Mouse (Mus musculus): ENCODE measurements around the gene Rfx8. TPM values are rescaled to one million over a fixed set of nuclear protein-coding genes. Genes with fewer than 3 reads are reported as not detected.

Rfx8 gene
- 37.8 and 39.1 TPM in 2 replicates for polyA plus RNA-seq (2012; rRNA removed)

DNA sequence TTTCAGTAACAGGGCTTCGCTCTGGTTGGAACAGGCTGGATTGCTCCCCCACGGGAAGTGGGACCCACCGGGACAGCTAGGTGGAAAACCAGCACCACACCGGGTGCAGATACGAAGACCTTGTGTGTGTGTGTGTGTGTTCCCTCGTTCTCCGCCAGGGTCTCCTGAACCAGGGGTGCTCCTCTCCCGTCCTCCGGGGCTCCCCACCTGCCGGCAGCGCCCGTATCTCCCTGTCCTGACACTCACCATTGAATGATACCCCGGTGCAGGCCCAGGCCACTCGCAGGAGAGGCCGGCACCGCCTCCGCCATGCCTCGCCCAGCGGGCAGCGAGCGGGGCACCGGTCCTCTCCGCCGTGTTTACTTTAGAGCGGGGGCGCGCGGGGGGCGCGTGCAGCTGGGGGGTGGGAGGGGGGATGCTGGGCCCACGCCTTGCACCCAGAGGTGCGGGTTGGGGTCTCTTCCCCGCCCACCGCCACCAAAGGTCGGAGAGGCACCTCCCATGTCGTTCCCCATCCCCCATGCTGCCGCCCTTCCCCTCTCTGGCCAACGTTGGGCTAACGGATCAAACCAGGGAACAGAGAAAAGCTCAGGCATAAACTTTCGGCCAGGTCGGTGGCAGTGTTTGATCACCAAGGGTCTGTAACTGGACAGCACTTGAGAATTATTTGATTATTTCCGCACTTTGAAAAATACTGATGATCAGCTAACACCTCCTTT is at the start of gene Rfx8:
Rfx8 (minus strand) TSS at position 366 of the 719 bp plus-strand sequence.
- H3K4me1 ChIP-seq (ENCODE audit: control insufficient read depth, insufficient read depth, low read length) = peaks cover 14% of the 10 kb centered on the region
- TF ChIP-seq POLR2A (IDR thresholded peaks at IDR 0.05; ENCODE audit: control insufficient read depth, low read depth, low read length) (peak; percentile 28; the same call in 1 of the 2 replicates), CTCF (IDR thresholded peaks at IDR 0.05; ENCODE audit: control insufficient read depth, insufficient read depth, insufficient replicate concordance, low read depth, low read length) (no peak)
- no peaks in the 10 kb centered on the region for H3K36me3 ChIP-seq (ENCODE audit: control insufficient read depth, insufficient read depth, low read length)
- no peaks in the 10 kb centered on the region for H3K27me3 ChIP-seq (ENCODE audit: control insufficient read depth, insufficient read depth, low read length)
- peak within 1 kb of the TSS; percentile 93 for H3K27ac ChIP-seq (ENCODE audit: control insufficient read depth, insufficient read depth, low read depth, low read length)
- peak within 1 kb of the TSS; percentile 92 for H3K4me3 ChIP-seq (ENCODE audit: control insufficient read depth, low read depth, low read length)

DNA sequence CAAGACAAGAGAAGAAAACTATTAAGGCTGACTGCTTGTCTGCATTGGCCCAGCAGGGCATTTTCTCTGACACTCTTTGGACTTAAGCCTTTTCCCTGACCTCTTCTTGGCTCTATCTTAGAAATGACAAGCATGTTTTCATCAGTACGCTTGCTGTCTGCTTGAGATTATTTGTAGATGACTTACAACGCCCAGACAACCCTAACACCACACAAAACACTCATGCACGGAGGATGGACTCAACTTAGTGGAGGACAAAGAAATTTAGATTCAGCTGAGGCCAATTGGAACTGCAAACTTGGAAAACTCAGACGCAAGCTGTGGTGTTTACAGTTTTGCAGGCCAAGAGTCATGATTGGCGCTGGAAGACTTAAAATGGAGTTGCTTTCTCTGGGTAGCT is 49.6 kb upstream of the Rfx8 start:
- Histone ChIP-seq H3K36me3 (ENCODE audit: control insufficient read depth, insufficient read depth, low read length) (no peaks in the 10 kb centered on the region), H3K4me3 (ENCODE audit: control insufficient read depth, low read depth, low read length) (no peak overlapping the region), H3K27ac (ENCODE audit: control insufficient read depth, insufficient read depth, low read depth, low read length) (no peak overlapping the region), H3K4me1 (ENCODE audit: control insufficient read depth, insufficient read depth, low read length) (no peaks in the 10 kb centered on the region), H3K27me3 (ENCODE audit: control insufficient read depth, insufficient read depth, low read length) (no peaks in the 10 kb centered on the region)
- no peak for TF ChIP-seq POLR2A (IDR thresholded peaks at IDR 0.05; ENCODE audit: control insufficient read depth, low read depth, low read length)
- TF ChIP-seq CTCF (IDR thresholded peaks at IDR 0.05; ENCODE audit: control insufficient read depth, insufficient read depth, insufficient replicate concordance, low read depth, low read length) = no peak

DNA sequence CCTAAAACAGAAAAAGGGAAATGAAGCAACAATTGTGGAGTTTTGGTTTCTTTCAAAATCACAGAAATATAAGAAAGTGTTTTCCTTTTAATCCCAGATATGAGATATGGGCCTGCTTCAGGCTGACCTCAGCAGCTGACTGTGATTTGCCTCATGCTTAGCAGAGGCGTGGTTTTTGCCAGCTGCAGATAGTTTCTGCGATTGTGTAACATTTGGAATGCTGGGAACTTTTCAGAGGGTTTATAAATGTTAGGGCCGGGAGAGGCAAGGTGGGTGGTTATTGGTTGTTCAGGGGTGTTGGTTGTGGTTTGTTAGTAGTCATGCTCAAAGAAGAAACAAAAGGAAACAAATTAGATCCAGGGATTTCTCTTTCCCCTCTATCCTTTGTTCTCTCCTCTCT is 47.2 kb upstream of the Rfx8 start:
- H3K36me3 ChIP-seq (ENCODE audit: control insufficient read depth, insufficient read depth, low read length) = no peaks in the 10 kb centered on the region
- no peak for TF ChIP-seq POLR2A (IDR thresholded peaks at IDR 0.05; ENCODE audit: control insufficient read depth, low read depth, low read length)
- no peak for TF ChIP-seq CTCF (IDR thresholded peaks at IDR 0.05; ENCODE audit: control insufficient read depth, insufficient read depth, insufficient replicate concordance, low read depth, low read length)
- H3K4me1 ChIP-seq (ENCODE audit: control insufficient read depth, insufficient read depth, low read length) = no peaks in the 10 kb centered on the region
- no peaks in the 10 kb centered on the region for H3K27me3 ChIP-seq (ENCODE audit: control insufficient read depth, insufficient read depth, low read length)
- H3K4me3 ChIP-seq (ENCODE audit: control insufficient read depth, low read depth, low read length) = no peak overlapping the region
- H3K27ac ChIP-seq (ENCODE audit: control insufficient read depth, insufficient read depth, low read depth, low read length) = no peak overlapping the region

DNA sequence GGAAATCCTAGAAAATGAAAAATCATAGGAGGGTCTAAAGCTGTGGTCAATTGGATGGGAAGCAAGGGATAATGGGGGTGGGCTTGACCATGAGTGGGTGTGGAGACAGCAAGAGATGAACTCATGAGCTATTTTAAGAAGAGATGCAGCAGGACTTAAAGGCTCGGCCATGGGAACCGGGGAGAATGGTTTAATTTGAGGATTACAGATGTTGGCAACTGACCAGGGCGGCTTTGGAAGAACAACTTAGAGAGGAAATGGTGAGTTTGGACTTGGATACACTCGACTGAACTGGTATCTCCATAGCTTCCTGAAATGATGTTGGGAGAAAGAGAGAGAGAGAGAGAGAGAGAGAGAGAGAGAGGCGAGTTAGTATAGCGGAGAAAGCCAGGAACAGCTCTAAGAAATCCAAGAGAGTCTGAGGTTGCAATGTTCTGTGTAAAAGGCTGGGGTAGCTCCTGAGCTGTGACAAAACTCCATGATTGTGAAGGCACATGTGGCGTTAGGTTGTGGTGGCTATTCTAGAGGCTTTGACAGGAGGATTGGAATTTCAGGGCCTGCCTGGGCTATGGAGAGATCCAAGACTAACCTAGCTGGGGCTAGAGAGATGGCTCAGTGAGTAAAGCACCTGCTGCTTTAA is 45.2 kb upstream of the Rfx8 start:
- TF ChIP-seq POLR2A (IDR thresholded peaks at IDR 0.05; ENCODE audit: control insufficient read depth, low read depth, low read length) = no peak
- no peak for TF ChIP-seq CTCF (IDR thresholded peaks at IDR 0.05; ENCODE audit: control insufficient read depth, insufficient read depth, insufficient replicate concordance, low read depth, low read length)
- Histone ChIP-seq H3K4me1 (ENCODE audit: control insufficient read depth, insufficient read depth, low read length) (peaks cover 3% of the 10 kb centered on the region), H3K4me3 (ENCODE audit: control insufficient read depth, low read depth, low read length) (no peak overlapping the region), H3K27me3 (ENCODE audit: control insufficient read depth, insufficient read depth, low read length) (no peaks in the 10 kb centered on the region), H3K36me3 (ENCODE audit: control insufficient read depth, insufficient read depth, low read length) (no peaks in the 10 kb centered on the region), H3K27ac (ENCODE audit: control insufficient read depth, insufficient read depth, low read depth, low read length) (no peak overlapping the region)

DNA sequence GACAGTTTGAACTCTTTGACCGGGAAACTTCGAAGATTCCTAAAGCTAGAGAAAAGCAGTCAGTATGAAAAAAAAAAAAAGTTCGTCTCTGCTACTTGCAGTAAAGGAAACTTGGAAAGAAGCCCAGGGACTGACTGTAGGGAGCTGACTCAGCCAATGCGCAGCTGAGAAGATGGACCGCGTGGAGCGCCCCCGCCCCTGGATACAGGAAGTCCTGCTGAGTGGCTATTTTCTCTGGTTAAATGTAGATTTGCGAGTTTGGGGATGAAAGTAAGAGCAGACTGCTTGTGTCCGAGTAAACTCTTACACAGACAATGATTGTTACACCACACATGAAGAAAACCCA is 41.2 kb upstream of the Rfx8 start:
- H3K27ac ChIP-seq (ENCODE audit: control insufficient read depth, insufficient read depth, low read depth, low read length) = peak overlapping the region; percentile 79
- H3K36me3 ChIP-seq (ENCODE audit: control insufficient read depth, insufficient read depth, low read length) = no peaks in the 10 kb centered on the region
- H3K4me3 ChIP-seq (ENCODE audit: control insufficient read depth, low read depth, low read length) = 0 out of 2 replicates have a peak overlapping the region, but pooled peaks have one; percentile 7
- peaks cover 6% of the 10 kb centered on the region for H3K4me1 ChIP-seq (ENCODE audit: control insufficient read depth, insufficient read depth, low read length)
- no peak for TF ChIP-seq POLR2A (IDR thresholded peaks at IDR 0.05; ENCODE audit: control insufficient read depth, low read depth, low read length)
- no peak for TF ChIP-seq CTCF (IDR thresholded peaks at IDR 0.05; ENCODE audit: control insufficient read depth, insufficient read depth, insufficient replicate concordance, low read depth, low read length)
- H3K27me3 ChIP-seq (ENCODE audit: control insufficient read depth, insufficient read depth, low read length) = no peaks in the 10 kb centered on the region

DNA sequence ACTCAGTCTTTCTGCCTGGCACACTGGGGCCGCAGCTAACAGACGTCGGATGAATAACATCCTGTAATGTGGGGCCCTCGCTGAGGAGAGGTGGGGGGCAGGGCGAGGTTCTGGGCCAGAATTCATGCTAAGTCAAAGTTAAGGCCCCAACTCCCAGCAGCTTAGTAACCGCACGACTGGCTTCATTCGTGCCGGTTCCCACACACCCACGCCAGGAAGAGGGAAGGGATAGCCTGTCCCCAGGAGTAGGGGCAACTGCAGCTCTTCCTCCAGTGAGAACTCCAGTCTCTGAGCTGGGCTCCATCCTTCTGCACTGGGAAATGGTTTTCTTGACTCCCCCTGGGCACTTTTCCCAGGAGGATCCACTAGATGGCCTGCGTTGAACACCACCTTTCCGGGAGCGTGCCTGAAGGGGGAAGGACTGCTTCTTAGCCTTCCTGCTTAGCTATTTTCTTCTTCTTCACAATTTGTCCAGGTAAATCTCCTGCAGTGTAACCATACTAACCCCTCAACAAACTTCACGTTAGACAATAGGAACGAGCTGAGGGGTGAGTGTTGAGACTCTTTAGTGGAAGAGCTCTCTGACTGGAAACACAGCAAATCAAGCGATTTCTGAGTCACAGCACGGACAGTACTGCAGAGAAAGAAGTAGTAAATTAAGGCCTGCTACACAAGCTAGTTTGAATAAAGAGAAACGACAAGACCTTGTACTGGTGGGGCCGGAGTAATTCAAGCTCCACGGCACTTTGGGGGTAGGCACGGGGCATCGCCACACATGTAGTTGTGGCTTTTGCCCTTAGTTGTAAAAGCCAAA is 40.6 kb upstream of the Rfx8 start:
- H3K36me3 ChIP-seq (ENCODE audit: control insufficient read depth, insufficient read depth, low read length) = no peaks in the 10 kb centered on the region
- 0 out of 2 replicates have a peak overlapping the region, but pooled peaks have one; percentile 7 for H3K4me3 ChIP-seq (ENCODE audit: control insufficient read depth, low read depth, low read length)
- peak overlapping the region; percentile 79 for H3K27ac ChIP-seq (ENCODE audit: control insufficient read depth, insufficient read depth, low read depth, low read length)
- H3K27me3 ChIP-seq (ENCODE audit: control insufficient read depth, insufficient read depth, low read length) = no peaks in the 10 kb centered on the region
- TF ChIP-seq CTCF (IDR thresholded peaks at IDR 0.05; ENCODE audit: control insufficient read depth, insufficient read depth, insufficient replicate concordance, low read depth, low read length) = peak; percentile 31; the same call in 1 of the 2 replicates
- no peak for TF ChIP-seq POLR2A (IDR thresholded peaks at IDR 0.05; ENCODE audit: control insufficient read depth, low read depth, low read length)
- H3K4me1 ChIP-seq (ENCODE audit: control insufficient read depth, insufficient read depth, low read length) = peaks cover 6% of the 10 kb centered on the region

DNA sequence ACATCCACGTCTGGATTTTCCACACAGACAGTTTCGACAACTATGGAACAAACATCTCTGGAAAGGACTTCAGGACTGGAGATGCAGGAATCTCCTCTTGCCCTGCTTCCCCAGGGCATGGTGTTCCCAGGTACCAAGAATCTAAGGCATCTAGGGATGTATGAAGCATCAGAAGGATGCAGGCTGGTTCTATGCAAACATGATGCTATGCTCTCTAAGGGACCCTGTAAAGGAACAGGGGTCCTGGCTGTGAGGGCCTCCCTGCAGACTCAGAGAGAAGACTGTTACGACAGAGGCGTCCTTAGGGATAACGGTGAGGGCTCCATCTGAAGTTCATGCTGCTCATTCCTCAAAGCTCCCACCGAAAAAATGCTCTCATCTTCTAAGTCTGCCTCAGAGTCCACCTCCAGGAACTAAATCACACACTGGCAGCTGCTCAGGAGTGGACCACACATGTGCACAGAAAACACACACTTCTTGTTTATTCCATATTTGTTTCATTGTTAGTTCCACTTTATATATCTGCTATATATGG is 39.5 kb upstream of the Rfx8 start:
- no peaks in the 10 kb centered on the region for H3K27me3 ChIP-seq (ENCODE audit: control insufficient read depth, insufficient read depth, low read length)
- no peaks in the 10 kb centered on the region for H3K36me3 ChIP-seq (ENCODE audit: control insufficient read depth, insufficient read depth, low read length)
- peaks cover 6% of the 10 kb centered on the region for H3K4me1 ChIP-seq (ENCODE audit: control insufficient read depth, insufficient read depth, low read length)
- no peak overlapping the region for H3K4me3 ChIP-seq (ENCODE audit: control insufficient read depth, low read depth, low read length)
- H3K27ac ChIP-seq (ENCODE audit: control insufficient read depth, insufficient read depth, low read depth, low read length) = no peak overlapping the region
- TF ChIP-seq POLR2A (IDR thresholded peaks at IDR 0.05; ENCODE audit: control insufficient read depth, low read depth, low read length) = no peak
- TF ChIP-seq CTCF (IDR thresholded peaks at IDR 0.05; ENCODE audit: control insufficient read depth, insufficient read depth, insufficient replicate concordance, low read depth, low read length) = no peak

All from testis, adult 2 months (tissue).